Mouse (Mus musculus): ENCODE data around the gene Ccdc28b.

DNA sequence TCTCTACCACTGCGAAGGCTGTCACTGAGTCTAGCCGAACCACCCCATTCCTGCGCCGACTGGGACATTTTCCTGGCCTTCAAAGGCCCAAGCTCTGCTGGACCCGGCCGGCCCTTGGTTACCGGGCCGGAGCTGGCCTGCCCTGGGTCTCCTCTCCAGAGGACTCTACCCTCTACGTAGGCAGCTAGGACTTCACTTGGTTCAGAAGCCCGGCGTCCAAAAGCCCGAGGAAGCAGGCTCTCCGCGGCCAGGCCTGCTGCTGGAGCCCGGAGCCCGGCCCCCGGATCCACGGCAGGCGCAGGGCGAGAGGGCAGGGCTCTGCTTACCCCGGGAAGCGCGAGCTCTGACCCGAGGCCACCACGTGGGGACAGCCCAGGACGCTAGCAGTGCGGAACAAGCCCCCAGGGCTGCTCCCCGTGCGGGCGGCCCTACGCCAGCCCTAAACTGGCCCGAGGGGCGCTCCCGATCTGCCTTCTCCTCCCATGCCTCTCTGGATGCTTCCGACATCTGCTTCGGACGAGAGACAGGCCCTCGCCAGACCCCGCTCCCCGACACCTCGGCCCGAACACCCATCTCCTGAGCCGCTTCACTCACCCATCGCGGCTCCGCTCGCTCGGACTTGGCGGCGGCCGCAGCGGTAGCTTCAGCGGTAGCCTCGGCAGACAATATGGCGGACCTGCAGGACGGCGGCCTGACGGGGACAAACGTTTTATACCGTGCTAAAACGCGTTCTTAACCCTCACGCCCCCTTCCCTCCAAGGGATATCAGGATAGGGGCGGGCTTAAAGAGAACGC, 48.5 kb upstream of the Ccdc28b start, which contains the start of gene Kpna6:
- no peak; the same call in 1 of the 2 replicates for TF ChIP-seq POLR2A (IDR thresholded peaks at IDR 0.05; ENCODE audit: borderline replicate concordance, low read depth, low read length)
- TF ChIP-seq CTCF (IDR thresholded peaks at IDR 0.05; ENCODE audit: low read depth, low read length): no peak
